Mouse (Mus musculus): ENCODE results near the gene Bgn. TPM values are rescaled to one million over a fixed set of nuclear protein-coding genes. Genes with fewer than 3 reads are reported as not detected.

The Bgn gene
- total and polyA plus RNA-seq, 2 experiments, result 27.1 to 71.9 TPM

GRCm38 (mm10) chrX:73512904-73513303 lies 29.5 kb downstream of the Bgn start:
- no peaks in the 10 kb centered on the region for H3K4me1 ChIP-seq (ENCODE audit: control insufficient read depth, insufficient read depth, low read length)
- no peak overlapping the region for H3K27ac ChIP-seq (replicated peaks; ENCODE audit: insufficient read depth, low read depth, low read length)
- 81% methylated on average over 3 of the region's 3 CpGs for WGBS
- no peak overlapping the region for H3K9ac ChIP-seq (ENCODE audit: low read depth, low read length)
- H3K79me2 ChIP-seq (ENCODE audit: control insufficient read depth, insufficient read depth, low read length), result no peaks in the 10 kb centered on the region
- no peak for DNase-seq (ENCODE audit: extremely low read depth, low read depth, low spot score)
- no peak for TF ChIP-seq POLR2A (IDR thresholded peaks at IDR 0.05; ENCODE audit: extremely low read depth, insufficient read depth, low read length)
- no peak overlapping the region for H3K4me3 ChIP-seq (ENCODE audit: insufficient read depth, low read depth, low read length)
- no peaks in the 10 kb centered on the region for H3K36me3 ChIP-seq (ENCODE audit: control insufficient read depth, insufficient read depth, low read length)
- H3K27me3 ChIP-seq (ENCODE audit: control insufficient read depth, insufficient read depth, low read length), result no peaks in the 10 kb centered on the region

GRCm38 (mm10) chrX:73516556-73516955 lies 33.2 kb downstream of the Bgn start:
- Histone ChIP-seq H3K36me3 (ENCODE audit: control insufficient read depth, insufficient read depth, low read length) (no peaks in the 10 kb centered on the region), H3K27me3 (ENCODE audit: control insufficient read depth, insufficient read depth, low read length) (no peaks in the 10 kb centered on the region), H3K4me3 (ENCODE audit: insufficient read depth, low read depth, low read length) (no peak overlapping the region), H3K79me2 (ENCODE audit: control insufficient read depth, insufficient read depth, low read length) (no peaks in the 10 kb centered on the region), H3K27ac (replicated peaks; ENCODE audit: insufficient read depth, low read depth, low read length) (no peak overlapping the region), H3K9ac (ENCODE audit: low read depth, low read length) (no peak overlapping the region), H3K4me1 (ENCODE audit: control insufficient read depth, insufficient read depth, low read length) (no peaks in the 10 kb centered on the region)
- TF ChIP-seq POLR2A (IDR thresholded peaks at IDR 0.05; ENCODE audit: extremely low read depth, insufficient read depth, low read length) (no peak), CTCF (IDR thresholded peaks at IDR 0.05; ENCODE audit: low read depth, low read length) (no peak)
- 63% methylated on average over 4 of the region's 4 CpGs for WGBS
- DNase-seq (ENCODE audit: extremely low read depth, low read depth, low spot score), result no peak

DNA sequence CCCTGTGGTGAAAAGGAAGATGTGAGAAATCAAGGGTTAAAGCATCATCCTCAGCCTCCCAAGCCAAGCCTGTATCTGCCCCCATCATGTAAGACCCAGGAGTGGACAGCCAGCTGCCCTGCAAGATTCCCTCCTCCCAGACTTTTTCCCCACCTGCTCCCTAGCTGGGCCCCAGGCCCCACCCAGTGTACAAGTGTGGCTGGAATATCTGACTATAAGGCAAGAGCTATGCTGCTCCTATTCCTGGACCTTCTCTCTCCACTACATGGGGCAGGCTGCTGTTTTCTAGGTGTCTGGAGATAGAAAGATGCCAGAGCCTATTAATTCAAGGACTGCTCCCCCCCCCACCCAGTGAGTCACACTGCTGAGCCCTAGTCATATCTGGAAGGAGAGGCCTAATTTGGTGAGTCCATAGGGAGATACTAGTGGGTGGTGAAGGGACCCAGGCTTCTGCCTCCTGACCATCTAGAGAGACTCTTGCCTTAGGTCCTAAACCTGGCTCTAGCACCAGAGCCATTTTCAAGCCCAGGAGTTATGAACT lies 33.7 kb downstream of the Bgn start:
- Histone ChIP-seq H3K4me1 (ENCODE audit: control insufficient read depth, insufficient read depth, low read length) (no peaks in the 10 kb centered on the region), H3K27ac (replicated peaks; ENCODE audit: insufficient read depth, low read depth, low read length) (no peak overlapping the region), H3K27me3 (ENCODE audit: control insufficient read depth, insufficient read depth, low read length) (no peaks in the 10 kb centered on the region), H3K79me2 (ENCODE audit: control insufficient read depth, insufficient read depth, low read length) (no peaks in the 10 kb centered on the region), H3K9ac (ENCODE audit: low read depth, low read length) (no peak overlapping the region), H3K4me3 (ENCODE audit: insufficient read depth, low read depth, low read length) (no peak overlapping the region), H3K36me3 (ENCODE audit: control insufficient read depth, insufficient read depth, low read length) (no peaks in the 10 kb centered on the region)
- no peak for TF ChIP-seq CTCF (IDR thresholded peaks at IDR 0.05; ENCODE audit: low read depth, low read length)
- no peak for TF ChIP-seq POLR2A (IDR thresholded peaks at IDR 0.05; ENCODE audit: extremely low read depth, insufficient read depth, low read length)
- DNase-seq (ENCODE audit: extremely low read depth, low read depth, low spot score), result no peak

DNA sequence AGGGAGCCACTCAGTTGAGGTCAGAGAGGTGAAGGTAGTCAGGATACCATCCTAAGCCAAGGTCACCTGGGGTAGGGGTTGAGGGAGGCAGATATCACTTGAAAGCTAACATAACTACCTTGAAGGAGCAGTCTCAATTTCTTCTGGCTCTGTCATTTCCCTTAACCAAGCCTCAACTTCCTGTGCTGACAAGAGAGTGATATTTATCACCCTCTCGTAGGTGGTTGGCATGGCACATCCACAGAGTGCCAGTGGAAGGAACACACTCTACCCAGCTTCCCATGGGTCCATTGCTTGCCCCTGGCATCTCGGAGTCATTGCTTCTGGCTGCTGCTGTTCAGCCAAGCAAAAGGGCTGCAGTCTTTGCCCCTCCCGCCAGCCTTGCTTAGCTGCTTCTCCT lies 37.3 kb downstream of the Bgn start:
- Histone ChIP-seq H3K9ac (ENCODE audit: low read depth, low read length) (no peak overlapping the region), H3K4me3 (ENCODE audit: insufficient read depth, low read depth, low read length) (no peak overlapping the region), H3K27ac (replicated peaks; ENCODE audit: insufficient read depth, low read depth, low read length) (no peak overlapping the region), H3K27me3 (ENCODE audit: control insufficient read depth, insufficient read depth, low read length) (no peaks in the 10 kb centered on the region), H3K79me2 (ENCODE audit: control insufficient read depth, insufficient read depth, low read length) (no peaks in the 10 kb centered on the region), H3K4me1 (ENCODE audit: control insufficient read depth, insufficient read depth, low read length) (no peaks in the 10 kb centered on the region), H3K36me3 (ENCODE audit: control insufficient read depth, insufficient read depth, low read length) (no peaks in the 10 kb centered on the region)
- DNase-seq (ENCODE audit: extremely low read depth, low read depth, low spot score), result no peak
- TF ChIP-seq POLR2A (IDR thresholded peaks at IDR 0.05; ENCODE audit: extremely low read depth, insufficient read depth, low read length), result no peak
- no peak for TF ChIP-seq CTCF (IDR thresholded peaks at IDR 0.05; ENCODE audit: low read depth, low read length)
- WGBS, result 78% methylated on average over 3 of the region's 3 CpGs

- Histone ChIP-seq H3K9ac (ENCODE audit: low read depth, low read length) (no peak overlapping the region), H3K27ac (replicated peaks; ENCODE audit: insufficient read depth, low read depth, low read length) (no peak overlapping the region), H3K27me3 (ENCODE audit: control insufficient read depth, insufficient read depth, low read length) (no peaks in the 10 kb centered on the region), H3K4me3 (ENCODE audit: insufficient read depth, low read depth, low read length) (no peak overlapping the region), H3K36me3 (ENCODE audit: control insufficient read depth, insufficient read depth, low read length) (no peaks in the 10 kb centered on the region), H3K4me1 (ENCODE audit: control insufficient read depth, insufficient read depth, low read length) (no peaks in the 10 kb centered on the region), H3K79me2 (ENCODE audit: control insufficient read depth, insufficient read depth, low read length) (no peaks in the 10 kb centered on the region)
- DNase-seq (ENCODE audit: extremely low read depth, low read depth, low spot score), result peak; percentile 13
- 71% methylated on average over 8 of the region's 9 CpGs for WGBS
- TF ChIP-seq POLR2A (IDR thresholded peaks at IDR 0.05; ENCODE audit: extremely low read depth, insufficient read depth, low read length) (no peak), CTCF (IDR thresholded peaks at IDR 0.05; ENCODE audit: low read depth, low read length) (no peak)
Measured at GRCm38 (mm10) chrX:73524318-73525222, 41.2 kb downstream of the Bgn start.
